Mouse (Mus musculus) forebrain, embryonic 12.5 days (tissue): ENCODE results near the gene Mmp21. TPM values are rescaled to one million over a fixed set of nuclear protein-coding genes. Genes with fewer than 3 reads are reported as not detected.
"Not testable (repeated sequence)": the region's sequence is repeated elsewhere in the genome, so short reads cannot be mapped to it uniquely, and the experiment has no call there.

Source experiments
- ATAC-seq: fragments of 200-750 bp; cut with Nextera tagmentation; 2 replicates; pipeline ENCODE4 v1.8.0; 2017; ENCODE audit warnings: moderate TSS enrichment; ENCODE audit not compliant: low FRiP score
- H3K27ac ChIP-seq: fragments of 300-500 bp; sonication (generic); 2 replicates; pipeline ENCODE4 v1.5.1; 2016; ENCODE audit warnings: mild to moderate bottlenecking
- H3K27me3 ChIP-seq: fragments of 300-500 bp; sonication (generic); 2 replicates; pipeline ENCODE4 v1.6.1; 2016; ENCODE audit warnings: mild to moderate bottlenecking
- H3K36me3 ChIP-seq: fragments of 300-500 bp; sonication (generic); replicated peaks from 2 replicates; pipeline ENCODE4 v1.6.1; 2016; ENCODE audit warnings: mild to moderate bottlenecking
- H3K4me1 ChIP-seq: fragments of 300-500 bp; sonication (generic); 2 replicates; pipeline ENCODE4 v1.6.1; 2016
- H3K4me2 ChIP-seq: fragments of 300-500 bp; sonication (generic); 2 replicates; pipeline ENCODE4 v1.6.1; 2016; ENCODE audit warnings: mild to moderate bottlenecking, moderate library complexity
- H3K4me3 ChIP-seq: fragments of 300-500 bp; sonication (generic); replicated peaks from 2 replicates; pipeline ENCODE4 v1.5.1; 2016; ENCODE audit warnings: mild to moderate bottlenecking
- H3K9ac ChIP-seq: fragments of 300-500 bp; sonication (generic); 2 replicates; pipeline ENCODE4 v1.6.1; 2016; ENCODE audit warnings: mild to moderate bottlenecking
- H3K9me3 ChIP-seq: fragments of 300-500 bp; sonication (generic); 2 replicates; pipeline ENCODE4 v1.6.1; 2016
- WGBS: fragments of 180-500 bp; shearing (Covaris S2); methylation state at CpG from one replicate; pipeline ENCODE4 v1.1.7; 2016; 5-methylcytosine and 5-hydroxymethylcytosine counted together
- polyA plus RNA-seq: library from polyadenylated mRNA; unstranded; fragments of >200 nt; fragmentation: Nextera tagmentation; extraction: Ambion mirVana; gene quantifications from 2 replicates; pipeline ENCODE4 v1.2.1, GENCODE M21; 2016

Mmp21 gene
- polyA plus RNA-seq, 1 experiment from 2014 or later, result not detected

DNA sequence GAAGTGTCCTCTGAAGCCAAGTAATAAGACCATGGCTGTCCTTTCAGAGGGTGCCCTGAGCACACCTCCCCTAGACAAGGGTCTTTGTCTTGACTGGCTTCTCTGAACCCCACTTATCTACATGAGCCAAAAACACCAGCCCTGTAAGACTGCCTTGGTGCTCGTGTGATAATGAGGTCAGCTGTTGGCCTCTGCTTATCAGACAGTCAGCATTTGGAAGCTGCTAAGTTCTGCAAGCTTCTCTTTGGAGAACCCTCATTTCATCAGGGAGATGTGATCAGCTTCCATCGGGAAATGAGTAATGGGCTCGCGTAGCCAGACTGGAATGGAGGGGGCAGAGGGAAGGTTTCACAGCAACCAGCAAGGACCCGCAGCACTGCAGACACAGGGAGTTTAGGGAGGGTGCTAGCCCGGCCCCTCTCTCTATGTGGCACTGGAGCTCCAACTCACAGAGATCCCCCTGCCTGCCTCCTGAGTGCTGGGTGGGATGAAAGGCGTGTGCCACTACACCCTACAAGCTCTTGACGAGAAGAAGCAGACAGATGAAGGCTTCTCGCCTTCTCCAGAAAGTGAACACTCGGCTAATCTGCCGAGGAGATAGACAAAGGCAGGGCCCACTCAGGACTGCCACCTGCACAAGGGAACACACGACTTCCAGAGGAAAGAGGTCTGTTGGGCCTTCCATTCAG lies 18.3 kb upstream of the Mmp21 start:
- Histone ChIP-seq H3K4me1 (no peaks in the 10 kb centered on the region), H3K9ac (no peak overlapping the region), H3K36me3 (peaks cover 19% of the 10 kb centered on the region), H3K4me3 (no peak overlapping the region), H3K27ac (no peak overlapping the region), H3K4me2 (no peak overlapping the region), H3K27me3 (no peaks in the 10 kb centered on the region), H3K9me3 (no peaks in the 10 kb centered on the region)
- ATAC-seq, result no peak
- 89% methylated on average over 12 of the region's 12 CpGs for WGBS

DNA sequence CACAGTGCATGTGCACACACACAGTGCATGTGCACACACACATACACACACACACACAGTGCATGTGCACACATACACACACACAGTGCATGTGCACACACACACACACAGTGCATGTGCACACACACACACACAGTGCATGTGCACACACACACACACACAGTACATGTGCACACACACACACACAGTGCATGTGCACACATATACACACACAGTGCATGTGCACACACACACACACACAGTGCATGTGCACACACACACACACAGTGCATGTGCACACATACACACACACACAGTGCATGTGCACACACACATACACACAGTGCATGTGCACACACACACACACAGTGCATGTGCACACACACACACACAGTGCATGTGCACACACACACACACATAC lies 5.8 kb upstream of the Mmp21 start:
- not testable (repeated sequence) for H3K9ac ChIP-seq, H3K27me3 ChIP-seq, H3K4me3 ChIP-seq, H3K27ac ChIP-seq, H3K4me1 ChIP-seq, H3K4me2 ChIP-seq, ATAC-seq
- H3K36me3 ChIP-seq, result peaks cover 38% of the 10 kb centered on the region
- peaks cover 16% of the 10 kb centered on the region; the same call in 1 of the 2 replicates for H3K9me3 ChIP-seq

DNA sequence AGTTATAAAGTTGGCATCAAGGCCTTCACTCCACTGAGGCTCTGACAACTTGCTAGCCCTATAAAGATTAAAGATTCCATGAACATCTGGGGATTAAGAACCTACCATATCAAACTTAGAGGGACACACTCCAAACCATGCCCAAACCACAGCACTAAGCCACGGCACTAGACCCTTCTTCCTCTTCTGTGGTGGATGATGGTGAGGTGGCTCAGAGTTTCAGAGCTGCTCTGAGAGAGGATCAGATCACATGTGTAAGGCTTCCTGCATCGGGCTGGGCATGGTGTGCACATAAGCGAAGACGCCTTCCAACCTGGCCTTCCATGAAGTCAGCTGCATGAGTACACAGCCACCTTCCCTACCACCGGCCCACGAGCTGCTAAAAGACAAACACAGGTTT lies 4.8 kb upstream of the Mmp21 start:
- Histone ChIP-seq H3K36me3 (peaks cover 29% of the 10 kb centered on the region), H3K9me3 (peaks cover 16% of the 10 kb centered on the region; the same call in 1 of the 2 replicates), H3K27ac (no peak overlapping the region), H3K4me1 (no peaks in the 10 kb centered on the region), H3K9ac (no peak overlapping the region), H3K4me2 (no peak overlapping the region), H3K27me3 (no peaks in the 10 kb centered on the region), H3K4me3 (no peak overlapping the region)
- WGBS, result 95% methylated on average over 6 of the region's 6 CpGs
- no peak for ATAC-seq

DNA sequence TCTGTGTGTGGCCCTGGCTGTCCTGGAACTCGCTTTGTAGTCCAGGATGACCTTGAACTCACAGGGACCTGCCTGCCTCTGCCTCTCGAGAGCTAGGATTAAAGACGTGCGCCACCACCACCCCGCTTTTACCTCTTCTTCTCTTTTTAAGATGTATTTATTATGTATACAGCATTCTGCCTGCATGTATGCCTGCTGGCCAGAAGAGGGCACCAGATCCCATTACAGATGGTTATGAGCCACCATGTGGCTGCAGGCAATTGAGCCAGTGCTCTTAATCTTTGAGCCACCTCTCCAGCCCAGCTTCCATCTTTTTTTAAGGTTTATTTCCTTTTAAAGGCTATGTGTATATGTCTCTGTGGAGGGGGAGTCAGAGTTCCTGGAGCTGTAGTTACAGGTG lies 4.2 kb upstream of the Mmp21 start:
- 78% methylated on average over 5 of the region's 5 CpGs for WGBS
- Histone ChIP-seq H3K4me1 (no peaks in the 10 kb centered on the region), H3K36me3 (peaks cover 23% of the 10 kb centered on the region), H3K4me2 (no peak overlapping the region), H3K27me3 (no peaks in the 10 kb centered on the region), H3K9ac (no peak overlapping the region), H3K27ac (no peak overlapping the region), H3K9me3 (peaks cover 16% of the 10 kb centered on the region; the same call in 1 of the 2 replicates), H3K4me3 (no peak overlapping the region)
- no peak for ATAC-seq

DNA sequence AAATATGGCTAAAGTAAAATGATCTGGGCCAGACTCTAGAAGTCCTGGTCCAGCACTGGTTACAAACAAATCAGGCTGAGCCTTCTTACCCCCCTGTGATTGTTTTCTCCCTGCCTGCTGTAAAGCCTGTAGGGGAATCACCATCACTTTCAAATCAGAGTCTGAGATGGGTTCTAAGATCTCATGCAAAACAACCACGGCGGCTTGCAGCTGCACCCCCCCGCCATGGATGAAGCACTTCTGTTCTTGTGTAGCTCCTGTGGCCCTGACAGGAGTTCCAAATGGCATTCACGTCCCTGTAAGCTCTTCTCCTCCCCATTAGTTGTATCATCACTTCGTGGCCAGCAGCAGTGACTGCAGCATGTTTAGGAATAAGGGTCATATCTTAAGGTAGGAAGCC lies 3.8 kb upstream of the Mmp21 start:
- no peak overlapping the region for H3K27ac ChIP-seq
- no peak overlapping the region for H3K9ac ChIP-seq
- no peak for ATAC-seq
- no peaks in the 10 kb centered on the region for H3K27me3 ChIP-seq
- peaks cover 18% of the 10 kb centered on the region for H3K36me3 ChIP-seq
- peaks cover 13% of the 10 kb centered on the region; the same call in 1 of the 2 replicates for H3K9me3 ChIP-seq
- no peaks in the 10 kb centered on the region for H3K4me1 ChIP-seq
- 85% methylated on average over 5 of the region's 5 CpGs for WGBS
- no peak overlapping the region for H3K4me3 ChIP-seq
- no peak overlapping the region for H3K4me2 ChIP-seq

DNA sequence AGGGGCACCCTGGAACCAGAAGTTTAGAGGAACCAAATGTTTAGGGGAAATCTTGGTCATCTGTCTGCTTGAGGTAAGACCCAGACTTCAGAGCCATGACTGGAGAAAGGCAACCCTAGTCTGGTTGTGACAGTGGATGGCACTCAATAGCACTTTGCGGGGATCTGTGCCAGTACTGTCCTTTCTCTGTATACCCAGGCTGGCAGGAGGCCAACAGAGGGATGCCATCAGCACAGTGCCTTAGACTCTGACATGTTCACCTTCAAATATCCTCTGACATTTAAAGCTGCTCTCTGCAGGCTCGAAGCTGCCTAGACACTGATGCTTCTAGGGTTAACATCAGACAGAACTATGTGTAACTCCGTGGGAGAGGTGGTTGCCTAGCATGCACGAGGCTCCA lies 422 bp downstream of the Mmp21 start:
- ATAC-seq, result no peak
- WGBS, result 79% methylated on average over 4 of the region's 4 CpGs
- Histone ChIP-seq H3K4me3 (no peak overlapping the region), H3K9ac (no peak overlapping the region), H3K36me3 (no peaks in the 10 kb centered on the region), H3K9me3 (0 out of 2 replicates have a peak, but pooled peaks cover 3% of the 10 kb centered on the region), H3K4me2 (no peak overlapping the region), H3K27ac (no peak overlapping the region), H3K4me1 (no peaks in the 10 kb centered on the region), H3K27me3 (no peaks in the 10 kb centered on the region)

DNA sequence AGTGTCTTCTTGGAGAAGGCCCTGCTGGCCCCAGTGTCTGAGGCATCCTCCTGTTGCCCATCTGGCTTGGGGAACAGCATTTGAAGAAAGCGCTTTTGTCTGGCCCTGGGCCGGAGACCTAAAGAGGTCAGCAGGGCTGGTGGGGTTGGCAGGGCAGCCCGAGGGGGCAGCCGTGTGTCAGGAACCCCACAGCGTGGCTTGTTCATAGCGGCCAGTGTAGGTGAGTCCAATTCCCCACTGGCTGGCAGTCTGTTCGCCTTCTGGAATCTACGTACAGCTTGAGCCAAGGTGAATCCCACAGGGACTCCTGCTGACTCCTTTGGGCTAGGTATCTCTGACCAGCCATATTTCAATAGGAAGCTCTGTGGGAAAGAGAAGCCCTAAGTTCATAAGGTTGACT lies 1.1 kb downstream of the Mmp21 start:
- Histone ChIP-seq H3K4me3 (no peak overlapping the region), H3K9me3 (no peaks in the 10 kb centered on the region), H3K4me2 (no peak overlapping the region), H3K27ac (no peak overlapping the region), H3K4me1 (no peaks in the 10 kb centered on the region), H3K27me3 (no peaks in the 10 kb centered on the region), H3K36me3 (no peaks in the 10 kb centered on the region), H3K9ac (no peak overlapping the region)
- WGBS, result 86% methylated on average over 8 of the region's 8 CpGs
- ATAC-seq, result no peak

DNA sequence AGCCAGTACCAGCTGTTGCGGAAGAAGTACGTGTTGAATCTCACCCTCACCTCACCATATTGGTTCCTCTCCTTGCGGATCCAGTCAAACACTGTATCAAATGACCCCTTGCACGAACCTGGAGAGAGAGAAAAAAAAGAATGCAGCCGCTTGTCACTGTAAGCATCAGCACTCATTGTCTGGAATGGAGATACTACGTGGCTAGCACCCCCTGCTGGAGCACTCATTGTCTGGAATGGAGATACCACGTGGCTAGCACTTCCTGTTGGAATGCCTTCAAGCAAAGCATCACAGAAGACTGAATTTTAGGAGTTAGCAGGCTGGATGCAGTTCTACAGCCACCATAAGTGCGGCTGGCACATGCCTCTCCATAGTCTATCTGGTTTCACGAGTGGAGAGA lies 3.9 kb downstream of the Mmp21 start:
- Histone ChIP-seq H3K27me3 (no peaks in the 10 kb centered on the region), H3K27ac (no peak overlapping the region), H3K4me1 (no peaks in the 10 kb centered on the region), H3K9ac (no peak overlapping the region), H3K36me3 (peaks cover 26% of the 10 kb centered on the region), H3K4me3 (no peak overlapping the region), H3K4me2 (no peak overlapping the region), H3K9me3 (no peaks in the 10 kb centered on the region)
- ATAC-seq, result no peak
- 71% methylated on average over 9 of the region's 9 CpGs for WGBS

DNA sequence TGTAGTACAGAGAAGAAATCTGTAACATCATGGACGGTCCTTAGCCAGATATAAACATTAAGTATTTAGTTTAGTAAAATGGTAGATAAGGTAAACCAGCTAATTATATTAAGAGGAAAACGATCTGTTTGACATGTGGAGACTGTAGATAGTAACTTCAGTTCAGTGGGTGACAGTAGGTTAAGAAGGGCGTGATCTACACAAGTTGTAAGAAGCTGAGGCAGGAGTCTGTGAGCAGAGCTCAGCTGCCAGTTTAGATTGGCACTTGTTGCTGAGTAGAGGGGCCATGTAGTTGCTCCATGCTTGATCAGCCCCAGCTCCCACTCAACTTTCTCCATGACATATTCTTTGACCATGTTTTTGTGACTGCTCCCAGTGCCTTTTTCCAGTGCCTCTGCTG lies 9.0 kb downstream of the Mmp21 start:
- 92% methylated on average over 3 of the region's 3 CpGs for WGBS
- H3K36me3 ChIP-seq, result peaks cover 73% of the 10 kb centered on the region

DNA sequence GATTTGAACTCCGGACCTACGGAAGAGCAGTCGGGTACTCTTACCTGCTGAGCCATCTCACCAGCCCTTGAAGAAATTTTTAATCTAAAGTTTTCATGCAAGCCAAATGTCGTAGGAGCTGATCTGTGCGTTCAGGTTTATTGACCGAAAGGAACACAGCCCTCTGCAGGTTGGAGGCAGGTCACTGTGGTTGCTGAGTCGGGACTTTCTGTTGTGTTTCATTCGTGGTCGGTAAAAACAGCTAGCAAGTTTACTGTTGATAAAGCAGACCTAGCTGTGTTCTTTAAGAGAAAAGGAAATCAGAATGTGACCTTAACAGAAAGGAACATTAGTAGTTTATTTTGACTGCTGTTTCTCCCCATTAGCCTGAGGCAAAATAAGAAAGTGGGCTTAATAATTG lies 9.9 kb downstream of the Mmp21 start:
- no peak for ATAC-seq
- no peaks in the 10 kb centered on the region for H3K9me3 ChIP-seq
- no peaks in the 10 kb centered on the region for H3K4me1 ChIP-seq
- 93% methylated on average over 9 of the region's 9 CpGs for WGBS
- H3K4me2 ChIP-seq, result no peak overlapping the region
- no peak overlapping the region for H3K27ac ChIP-seq
- no peak overlapping the region for H3K9ac ChIP-seq
- H3K36me3 ChIP-seq, result peaks cover 81% of the 10 kb centered on the region
- no peak overlapping the region for H3K4me3 ChIP-seq
- no peaks in the 10 kb centered on the region for H3K27me3 ChIP-seq

More for the DNA sequence above, 9.0 kb downstream of the Mmp21 start:
- Histone ChIP-seq H3K27ac (no peak overlapping the region), H3K27me3 (no peaks in the 10 kb centered on the region), H3K9ac (no peak overlapping the region), H3K4me2 (no peak overlapping the region), H3K9me3 (no peaks in the 10 kb centered on the region), H3K4me3 (no peak overlapping the region), H3K4me1 (no peaks in the 10 kb centered on the region)
- ATAC-seq, result no peak

DNA sequence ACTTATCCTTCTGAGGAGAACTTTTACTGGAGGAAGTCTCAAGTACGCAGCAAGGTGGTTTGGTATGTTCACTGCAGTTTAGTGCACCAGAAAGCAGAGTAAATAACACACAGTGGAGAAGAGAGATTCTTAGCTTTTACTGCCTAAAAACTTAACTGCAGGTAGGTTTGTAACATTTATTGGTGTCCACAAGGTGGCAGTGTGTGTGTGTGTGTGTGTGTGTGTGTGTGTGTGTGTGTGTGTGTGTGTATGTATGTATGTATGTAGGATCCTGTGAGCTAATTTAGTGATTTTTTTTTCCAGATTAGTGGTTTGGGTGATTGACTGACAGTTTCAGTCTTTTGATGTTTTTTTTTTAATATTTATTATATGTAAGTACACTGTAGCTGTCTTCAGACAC lies 10.8 kb downstream of the Mmp21 start:
- no peak for ATAC-seq
- Histone ChIP-seq H3K36me3 (peaks cover 90% of the 10 kb centered on the region), H3K9me3 (no peaks in the 10 kb centered on the region), H3K4me2 (no peak overlapping the region), H3K9ac (no peak overlapping the region), H3K4me3 (no peak overlapping the region), H3K4me1 (no peaks in the 10 kb centered on the region), H3K27me3 (no peaks in the 10 kb centered on the region), H3K27ac (no peak overlapping the region)
- WGBS, result 87% methylated on average over 1 of the region's 1 CpGs

DNA sequence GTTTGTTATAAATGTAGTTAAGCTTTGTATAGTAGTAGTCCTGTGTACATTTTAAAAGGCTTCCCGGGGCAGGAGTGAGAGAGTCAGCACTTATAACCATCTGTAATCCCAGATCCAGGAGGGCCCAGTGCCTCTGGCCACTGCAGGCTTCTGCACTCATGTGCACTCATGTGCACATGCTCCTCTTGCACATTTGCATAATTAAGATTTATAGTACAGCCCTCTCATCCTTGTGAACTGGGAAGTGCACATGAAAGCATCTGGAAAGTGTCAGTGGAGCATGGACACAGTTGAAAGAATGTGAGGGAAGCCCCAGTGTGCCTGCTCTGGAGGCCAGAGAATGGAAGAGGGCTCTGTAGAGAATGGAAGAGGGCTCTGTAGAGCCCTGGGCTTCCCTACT lies 17.4 kb downstream of the Mmp21 start:
- H3K4me3 ChIP-seq, result no peak overlapping the region
- ATAC-seq, result no peak
- WGBS, result 89% methylated on average over 1 of the region's 1 CpGs
- H3K9ac ChIP-seq, result no peak overlapping the region
- peaks cover 93% of the 10 kb centered on the region for H3K36me3 ChIP-seq
- no peaks in the 10 kb centered on the region for H3K27me3 ChIP-seq
- no peak overlapping the region for H3K27ac ChIP-seq
- H3K9me3 ChIP-seq, result no peaks in the 10 kb centered on the region
- no peak overlapping the region for H3K4me2 ChIP-seq
- H3K4me1 ChIP-seq, result no peaks in the 10 kb centered on the region

DNA sequence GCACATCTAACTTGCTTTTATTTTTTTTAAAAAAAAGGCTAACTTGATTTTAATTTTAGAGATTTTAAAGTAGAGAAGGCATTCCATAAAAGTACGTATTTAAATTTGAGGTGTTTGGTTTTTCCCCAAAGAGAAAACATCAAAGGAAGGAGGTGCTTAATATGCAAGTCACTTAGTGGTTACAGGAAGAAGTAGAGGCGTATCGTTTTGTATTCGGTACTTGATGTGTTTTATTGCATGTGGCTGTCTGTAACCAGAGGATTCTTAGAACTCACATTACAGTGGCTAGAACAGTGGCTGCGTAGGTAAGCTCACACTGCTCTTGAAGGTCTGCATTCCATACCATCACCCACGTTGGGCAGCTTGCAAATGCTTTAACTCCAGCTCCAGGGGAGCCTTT lies 34.1 kb downstream of the Mmp21 start:
- no peak for ATAC-seq
- H3K36me3 ChIP-seq, result peaks cover 90% of the 10 kb centered on the region
- whole genome bisulfite sequencing, result 93% methylated on average over 6 of the region's 6 CpGs

More for the DNA sequence above, 34.1 kb downstream of the Mmp21 start:
- H3K27me3 ChIP-seq, result no peaks in the 10 kb centered on the region
- no peaks in the 10 kb centered on the region for H3K4me1 ChIP-seq
- no peak overlapping the region for H3K4me3 ChIP-seq
- no peak overlapping the region for H3K9ac ChIP-seq
- H3K9me3 ChIP-seq, result no peaks in the 10 kb centered on the region
- H3K4me2 ChIP-seq, result no peak overlapping the region
- H3K27ac ChIP-seq, result no peak overlapping the region
